Mouse (Mus musculus): ENCODE measurements around the gene Cd1d1. TPM values are rescaled to one million over a fixed set of nuclear protein-coding genes. Genes with fewer than 3 reads are reported as not detected.
"Not testable (repeated sequence)": the region's sequence is repeated elsewhere in the genome, so short reads cannot be mapped to it uniquely, and the experiment has no call there.

Gene Cd1d1
- polyA plus RNA-seq, 1 experiment: 13.8 TPM

- no peaks in the 10 kb centered on the region for H3K27me3 ChIP-seq (replicated peaks; ENCODE audit: control insufficient read depth, insufficient read depth, low read length)
- no peaks in the 10 kb centered on the region for H3K4me1 ChIP-seq (ENCODE audit: control insufficient read depth, insufficient read depth, low read length)
Measured at GRCm38 (mm10) chr3:86995381-86995780, 3.9 kb downstream of the Cd1d1 start.

GRCm38 (mm10) chr3:86986969-86987368 lies 12.3 kb downstream of the Cd1d1 start:
- H3K4me1 ChIP-seq (ENCODE audit: control insufficient read depth, insufficient read depth, low read length); H3K4me3 ChIP-seq (ENCODE audit: insufficient read depth, low read depth, low read length); DNase-seq; H3K36me3 ChIP-seq (ENCODE audit: control insufficient read depth, insufficient read depth, low read length); H3K27me3 ChIP-seq (replicated peaks; ENCODE audit: control insufficient read depth, insufficient read depth, low read length); H3K27ac ChIP-seq (ENCODE audit: insufficient read depth, low read depth, low read length): not testable (repeated sequence)
- WGBS: 43% methylated on average over 6 of the region's 6 CpGs

More at GRCm38 (mm10) chr3:86995381-86995780, 3.9 kb downstream of the Cd1d1 start:
- H3K4me3 ChIP-seq (ENCODE audit: insufficient read depth, low read depth, low read length): no peak overlapping the region
- TF ChIP-seq CTCF (conservative IDR thresholded peaks at IDR 0.05; ENCODE audit: insufficient read depth, insufficient read length, low read depth, low read length): no peak
- H3K36me3 ChIP-seq (ENCODE audit: control insufficient read depth, insufficient read depth, low read length): no peaks in the 10 kb centered on the region
- WGBS: 51% methylated on average over 1 of the region's 1 CpGs
- no peak overlapping the region for H3K27ac ChIP-seq (ENCODE audit: insufficient read depth, low read depth, low read length)
- no peak for DNase-seq

GRCm38 (mm10) chr3:86986490-86986889 lies 12.8 kb downstream of the Cd1d1 start:
- Histone ChIP-seq H3K4me3 (ENCODE audit: insufficient read depth, low read depth, low read length) (peak overlapping the region; percentile 40), H3K4me1 (ENCODE audit: control insufficient read depth, insufficient read depth, low read length) (no peaks in the 10 kb centered on the region), H3K27me3 (replicated peaks; ENCODE audit: control insufficient read depth, insufficient read depth, low read length) (no peaks in the 10 kb centered on the region), H3K36me3 (ENCODE audit: control insufficient read depth, insufficient read depth, low read length) (no peaks in the 10 kb centered on the region), H3K27ac (ENCODE audit: insufficient read depth, low read depth, low read length) (no peak overlapping the region)
- DNase-seq: peak; percentile 8
- TF ChIP-seq CTCF (conservative IDR thresholded peaks at IDR 0.05; ENCODE audit: insufficient read depth, insufficient read length, low read depth, low read length): no peak
- TF ChIP-seq POLR2A (IDR thresholded peaks at IDR 0.05; ENCODE audit: low read depth, low read length): no peak
- WGBS: 17% methylated on average over 12 of the region's 12 CpGs

DNA sequence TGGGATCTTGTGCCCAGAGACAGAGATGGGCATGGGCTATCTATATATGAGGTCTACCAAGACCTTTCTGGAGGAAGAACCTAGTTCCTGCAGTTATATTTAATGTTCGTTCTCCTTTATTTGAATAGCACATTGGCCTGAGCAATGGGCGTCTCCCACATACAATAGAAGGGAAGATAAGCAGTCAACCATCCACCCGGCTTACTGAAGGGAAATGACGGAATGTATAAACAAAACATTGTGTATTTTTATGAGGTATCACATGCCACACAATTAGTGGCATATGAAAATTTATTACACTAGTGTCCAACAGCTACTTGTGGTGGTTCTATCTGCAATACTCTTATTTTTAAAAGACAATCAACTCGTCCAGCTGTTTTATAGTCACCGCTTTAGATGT lies 15.9 kb downstream of the Cd1d1 start:
- H3K4me1 ChIP-seq (ENCODE audit: control insufficient read depth, insufficient read depth, low read length): no peaks in the 10 kb centered on the region
- WGBS: 68% methylated on average over 6 of the region's 6 CpGs
- H3K36me3 ChIP-seq (ENCODE audit: control insufficient read depth, insufficient read depth, low read length): no peaks in the 10 kb centered on the region
- no peak overlapping the region for H3K4me3 ChIP-seq (ENCODE audit: insufficient read depth, low read depth, low read length)
- DNase-seq: no peak
- H3K27ac ChIP-seq (ENCODE audit: insufficient read depth, low read depth, low read length): no peak overlapping the region
- TF ChIP-seq POLR2A (IDR thresholded peaks at IDR 0.05; ENCODE audit: low read depth, low read length) (no peak), CTCF (conservative IDR thresholded peaks at IDR 0.05; ENCODE audit: insufficient read depth, insufficient read length, low read depth, low read length) (no peak)
- H3K27me3 ChIP-seq (replicated peaks; ENCODE audit: control insufficient read depth, insufficient read depth, low read length): no peaks in the 10 kb centered on the region

- Histone ChIP-seq H3K27me3 (replicated peaks; ENCODE audit: control insufficient read depth, insufficient read depth, low read length) (no peaks in the 10 kb centered on the region), H3K4me3 (ENCODE audit: insufficient read depth, low read depth, low read length) (no peak overlapping the region), H3K4me1 (ENCODE audit: control insufficient read depth, insufficient read depth, low read length) (no peaks in the 10 kb centered on the region), H3K36me3 (ENCODE audit: control insufficient read depth, insufficient read depth, low read length) (no peaks in the 10 kb centered on the region), H3K27ac (ENCODE audit: insufficient read depth, low read depth, low read length) (no peak overlapping the region)
- DNase-seq: peak; percentile 76
- TF ChIP-seq CTCF (conservative IDR thresholded peaks at IDR 0.05; ENCODE audit: insufficient read depth, insufficient read length, low read depth, low read length) (0 out of 2 replicates have a peak, but pooled peaks have one; percentile 25), POLR2A (IDR thresholded peaks at IDR 0.05; ENCODE audit: low read depth, low read length) (no peak)
- WGBS: 10% methylated on average over 8 of the region's 8 CpGs
Measured at GRCm38 (mm10) chr3:86976546-86976945, 22.7 kb downstream of the Cd1d1 start.

DNA sequence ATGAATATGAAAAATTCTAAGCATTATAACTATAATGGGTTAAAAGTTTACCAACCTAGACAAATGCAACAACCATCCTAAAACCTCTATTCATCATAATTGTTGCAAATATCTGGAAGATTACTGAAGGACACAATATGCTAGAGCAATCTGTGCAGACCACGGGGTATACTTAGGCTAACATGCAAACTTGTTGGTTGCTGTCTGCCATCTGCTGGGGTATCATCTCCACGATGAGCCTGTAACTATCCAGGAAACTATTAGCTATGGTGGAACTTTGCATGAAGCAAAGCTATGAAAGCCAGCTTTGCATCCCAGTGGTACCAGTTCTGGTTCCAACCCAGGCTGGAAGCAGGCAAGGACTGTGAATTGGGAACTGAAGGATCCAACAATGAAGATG lies 24.1 kb downstream of the Cd1d1 start:
- no peak for TF ChIP-seq CTCF (conservative IDR thresholded peaks at IDR 0.05; ENCODE audit: insufficient read depth, insufficient read length, low read depth, low read length)
- no peak for TF ChIP-seq POLR2A (IDR thresholded peaks at IDR 0.05; ENCODE audit: low read depth, low read length)
- H3K27ac ChIP-seq (ENCODE audit: insufficient read depth, low read depth, low read length): no peak overlapping the region
- H3K36me3 ChIP-seq (ENCODE audit: control insufficient read depth, insufficient read depth, low read length): no peaks in the 10 kb centered on the region
- H3K27me3 ChIP-seq (replicated peaks; ENCODE audit: control insufficient read depth, insufficient read depth, low read length): no peaks in the 10 kb centered on the region
- whole genome bisulfite sequencing: 71% methylated on average over 2 of the region's 2 CpGs
- H3K4me3 ChIP-seq (ENCODE audit: insufficient read depth, low read depth, low read length): no peak overlapping the region
- no peak for DNase-seq
- H3K4me1 ChIP-seq (ENCODE audit: control insufficient read depth, insufficient read depth, low read length): no peaks in the 10 kb centered on the region

GRCm38 (mm10) chr3:86962665-86963435 lies 36.4 kb downstream of the Cd1d1 start:
- Histone ChIP-seq H3K27ac (ENCODE audit: insufficient read depth, low read depth, low read length) (no peak overlapping the region), H3K4me3 (ENCODE audit: insufficient read depth, low read depth, low read length) (no peak overlapping the region), H3K27me3 (replicated peaks; ENCODE audit: control insufficient read depth, insufficient read depth, low read length) (no peaks in the 10 kb centered on the region), H3K36me3 (ENCODE audit: control insufficient read depth, insufficient read depth, low read length) (no peaks in the 10 kb centered on the region), H3K4me1 (ENCODE audit: control insufficient read depth, insufficient read depth, low read length) (no peaks in the 10 kb centered on the region)
- no peak for DNase-seq
- TF ChIP-seq CTCF (conservative IDR thresholded peaks at IDR 0.05; ENCODE audit: insufficient read depth, insufficient read length, low read depth, low read length) (no peak), POLR2A (IDR thresholded peaks at IDR 0.05; ENCODE audit: low read depth, low read length) (no peak)
- WGBS: 89% methylated on average over 17 of the region's 17 CpGs

Measured in kidney, adult 2 months (tissue).